Mouse (Mus musculus): ENCODE data around the gene Mmp14. TPM values are rescaled to one million over a fixed set of nuclear protein-coding genes. Genes with fewer than 3 reads are reported as not detected.
A peak's percentile ranks its signal among the peaks of the same experiment; 100 is the strongest.

Mmp14 gene
- total and polyA plus RNA-seq, 3 experiments: 11.2 to 26.5 (median 16.5) TPM

DNA sequence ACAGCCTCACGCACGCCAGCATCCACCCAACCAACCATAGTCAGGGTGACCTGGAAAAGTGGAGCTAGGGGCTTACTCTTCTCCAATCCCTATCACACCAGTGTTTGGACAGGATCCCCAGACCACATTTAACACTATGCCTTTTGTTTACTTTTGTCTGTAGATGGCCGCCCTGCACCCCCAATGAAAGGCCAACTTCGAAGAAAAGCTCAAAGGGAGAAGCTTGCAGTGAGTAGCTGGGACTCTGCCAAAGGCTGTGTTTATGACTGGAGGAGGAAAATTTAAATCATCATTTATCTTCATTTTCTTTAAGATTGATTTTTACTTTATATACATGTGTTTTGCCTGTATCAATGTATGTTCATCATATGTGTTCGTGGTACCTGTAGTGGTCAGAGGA is 3.0 kb upstream of the Mmp14 start:
- Histone ChIP-seq H3K4me3 (no peak overlapping the region), H3K27ac (no peak overlapping the region), H3K4me1 (ENCODE audit: control insufficient read depth, insufficient read depth, low read length) (peaks cover 10% of the 10 kb centered on the region), H3K36me3 (ENCODE audit: control insufficient read depth, insufficient read depth, low read length) (no peaks in the 10 kb centered on the region), H3K79me2 (replicated peaks; ENCODE audit: control insufficient read depth, insufficient read depth, low read length) (no peaks in the 10 kb centered on the region), H3K9ac (ENCODE audit: low read depth, low read length) (no peak overlapping the region), H3K27me3 (ENCODE audit: control insufficient read depth, insufficient read depth, low read length) (peaks cover 1% of the 10 kb centered on the region; the same call in 1 of the 2 replicates)
- DNase-seq: peak in 1 of 2 experiments; percentile 13
- WGBS: 88% methylated on average over 5 of the region's 5 CpGs
- TF ChIP-seq CTCF (IDR thresholded peaks at IDR 0.05): no peak
- no peak for TF ChIP-seq EP300 (IDR thresholded peaks at IDR 0.05; ENCODE audit: insufficient read depth, low read depth, low read length)
- TF ChIP-seq POLR2A (IDR thresholded peaks at IDR 0.05; ENCODE audit: insufficient read depth, low read depth, low read length): no peak
- intact Hi-C loops (cut with DNase I): loop anchor here (5.0 kb wide), 2 partner anchors 66 to 171 kb away; partner anchors contain the start of gene Oxa1l

DNA sequence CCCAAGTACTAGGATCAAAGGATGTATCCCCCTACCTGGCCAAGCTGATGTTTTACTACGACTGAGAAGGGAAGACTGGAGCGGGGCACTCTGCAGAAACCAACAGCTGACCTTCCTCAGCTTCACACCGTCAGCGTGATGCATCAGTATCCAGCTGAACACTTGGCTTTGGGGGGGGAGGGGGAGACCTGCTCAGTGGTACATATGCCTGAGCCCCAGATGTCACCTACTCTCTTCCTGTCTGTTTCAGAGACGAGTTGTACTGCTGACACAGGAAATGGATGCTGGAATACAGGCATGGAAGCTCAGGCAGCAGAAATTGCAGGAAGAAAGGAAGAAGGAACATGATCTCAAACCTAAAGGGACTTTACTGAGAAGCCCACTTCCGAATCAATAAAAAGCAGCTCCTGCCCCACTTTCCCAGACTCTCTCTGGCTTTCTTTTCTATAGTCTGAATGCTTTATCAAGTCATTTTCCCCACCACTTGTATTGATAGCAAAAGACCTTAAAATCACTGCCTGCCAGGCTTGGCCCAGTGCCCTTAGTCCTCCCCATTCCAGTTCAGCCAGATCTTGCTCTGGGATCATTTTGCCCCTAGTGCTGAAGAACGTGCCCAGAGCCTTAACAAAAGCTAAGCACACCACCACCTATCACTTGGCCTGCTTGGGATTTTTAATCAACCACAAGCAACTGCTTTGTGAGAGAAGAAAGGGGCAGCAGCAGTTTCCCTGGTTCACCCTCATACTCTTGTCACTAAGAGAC is 1.9 kb upstream of the Mmp14 start:
- 50% methylated on average over 7 of the region's 7 CpGs for WGBS
- H3K9ac ChIP-seq (ENCODE audit: low read depth, low read length): no peak overlapping the region
- TF ChIP-seq POLR2A (IDR thresholded peaks at IDR 0.05; ENCODE audit: insufficient read depth, low read depth, low read length): no peak
- no peak for TF ChIP-seq EP300 (IDR thresholded peaks at IDR 0.05; ENCODE audit: insufficient read depth, low read depth, low read length)
- no peak for TF ChIP-seq CTCF (IDR thresholded peaks at IDR 0.05)
- H3K79me2 ChIP-seq (replicated peaks; ENCODE audit: control insufficient read depth, insufficient read depth, low read length): no peaks in the 10 kb centered on the region
- no peak for DNase-seq
- H3K4me3 ChIP-seq: no peak overlapping the region
- H3K27me3 ChIP-seq (ENCODE audit: control insufficient read depth, insufficient read depth, low read length): peaks cover 1% of the 10 kb centered on the region; the same call in 1 of the 2 replicates
- H3K4me1 ChIP-seq (ENCODE audit: control insufficient read depth, insufficient read depth, low read length): peaks cover 11% of the 10 kb centered on the region
- intact Hi-C loops (cut with DNase I): loop anchor here (2.0 to 5.0 kb wide), 3 partner anchors 19 to 172 kb away; partner anchors contain the start of gene Oxa1l
- H3K27ac ChIP-seq: no peak overlapping the region
- no peaks in the 10 kb centered on the region for H3K36me3 ChIP-seq (ENCODE audit: control insufficient read depth, insufficient read depth, low read length)

DNA sequence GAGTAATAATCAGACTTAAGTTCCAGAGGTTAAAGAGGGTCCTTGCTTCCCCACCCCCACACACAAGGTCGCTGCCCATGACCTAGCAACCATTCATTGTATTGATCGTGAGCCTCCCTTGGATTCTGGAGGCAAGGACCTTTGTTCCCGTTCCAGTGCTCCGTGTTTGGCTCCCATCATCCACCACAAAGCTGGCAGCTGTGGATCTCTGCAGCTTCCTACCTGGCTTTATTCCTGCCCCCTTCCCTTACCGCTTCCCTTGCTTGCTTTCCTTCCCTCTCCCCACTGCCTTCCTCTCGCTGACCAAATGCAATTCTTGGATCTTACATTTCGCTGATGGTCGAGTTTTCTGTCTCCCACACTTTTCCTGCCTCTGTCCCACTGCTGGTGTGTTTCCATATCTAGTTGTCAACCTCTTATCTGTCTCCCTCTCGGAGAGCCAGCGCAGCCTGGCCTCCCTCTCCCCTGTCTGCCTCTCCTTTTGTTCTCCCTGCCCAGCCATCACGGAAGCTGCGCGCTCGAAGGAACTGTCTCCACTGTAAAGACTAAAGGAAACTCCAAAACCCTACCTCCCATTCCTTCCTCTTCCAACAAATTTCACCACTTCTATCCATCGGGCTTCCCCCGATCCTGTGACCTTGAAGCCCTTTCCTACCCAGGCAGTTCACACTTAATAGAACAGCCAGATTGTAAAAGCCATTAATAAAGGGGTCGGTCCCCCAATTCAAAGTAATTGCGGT is 836 bp upstream of the Mmp14 start:
- H3K4me1 ChIP-seq (ENCODE audit: control insufficient read depth, insufficient read depth, low read length): peaks cover 11% of the 10 kb centered on the region

DNA sequence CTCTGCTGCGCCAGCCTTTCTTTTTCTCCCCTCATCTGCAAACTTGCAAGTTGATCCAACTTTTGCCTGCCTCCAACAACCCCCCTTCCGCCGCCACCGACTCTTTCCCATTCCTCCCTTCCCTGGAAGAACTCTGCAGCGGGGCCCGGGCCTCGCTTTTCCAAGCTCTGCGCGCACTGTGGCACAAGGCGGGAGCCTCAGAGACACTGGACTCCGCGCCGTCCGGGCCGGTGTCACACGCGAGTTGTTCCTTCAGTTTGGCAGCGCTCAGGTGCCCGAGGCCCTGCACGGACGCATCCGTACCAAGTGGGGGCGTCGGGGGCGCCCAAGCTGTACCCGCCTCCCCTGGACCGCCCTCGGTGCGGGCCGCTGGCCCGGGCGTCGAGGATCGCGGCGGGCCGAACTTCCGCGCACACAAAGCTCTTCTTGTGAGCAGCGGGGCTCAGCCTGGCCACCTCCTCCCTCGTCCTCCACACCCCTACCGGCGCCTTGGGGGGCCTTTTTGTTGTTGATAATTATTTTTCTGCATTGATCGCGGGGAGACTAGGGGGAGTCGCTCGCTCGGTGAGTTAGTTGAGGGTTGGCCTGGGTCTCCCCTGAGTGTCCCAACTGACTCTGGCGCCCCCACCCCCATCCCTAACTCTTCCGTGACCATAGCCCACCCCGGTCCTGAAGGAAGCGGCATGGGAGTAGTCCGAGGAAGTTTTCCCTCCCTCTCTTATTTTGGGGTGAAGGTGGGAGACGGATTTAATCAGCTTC is 845 bp downstream of the Mmp14 start:
- Histone ChIP-seq H3K4me3 (peak overlapping the region; percentile 71), H3K4me1 (ENCODE audit: control insufficient read depth, insufficient read depth, low read length) (peaks cover 9% of the 10 kb centered on the region), H3K27ac (peak overlapping the region; percentile 81), H3K27me3 (ENCODE audit: control insufficient read depth, insufficient read depth, low read length) (peaks cover 1% of the 10 kb centered on the region; the same call in 1 of the 2 replicates), H3K36me3 (ENCODE audit: control insufficient read depth, insufficient read depth, low read length) (no peaks in the 10 kb centered on the region), H3K79me2 (replicated peaks; ENCODE audit: control insufficient read depth, insufficient read depth, low read length) (no peaks in the 10 kb centered on the region), H3K9ac (ENCODE audit: low read depth, low read length) (peak overlapping the region; percentile 87)
- intact Hi-C loops (cut with DNase I): no loop called here
- DNase-seq: peak; percentile 49 to 67
- no peak for TF ChIP-seq EP300 (IDR thresholded peaks at IDR 0.05; ENCODE audit: insufficient read depth, low read depth, low read length)
- TF ChIP-seq CTCF (IDR thresholded peaks at IDR 0.05): peak; percentile 35
- TF ChIP-seq POLR2A (IDR thresholded peaks at IDR 0.05; ENCODE audit: insufficient read depth, low read depth, low read length): no peak
- WGBS: 6% methylated on average over 54 of the region's 54 CpGs

More for the DNA sequence above, 836 bp upstream of the Mmp14 start:
- peak in 1 of 2 experiments; percentile 25 for DNase-seq
- Histone ChIP-seq H3K4me3 (peak overlapping the region; percentile 71), H3K36me3 (ENCODE audit: control insufficient read depth, insufficient read depth, low read length) (no peaks in the 10 kb centered on the region), H3K79me2 (replicated peaks; ENCODE audit: control insufficient read depth, insufficient read depth, low read length) (no peaks in the 10 kb centered on the region), H3K27ac (peak overlapping the region; percentile 81), H3K9ac (ENCODE audit: low read depth, low read length) (peak overlapping the region; percentile 87), H3K27me3 (ENCODE audit: control insufficient read depth, insufficient read depth, low read length) (peaks cover 1% of the 10 kb centered on the region; the same call in 1 of the 2 replicates)
- intact Hi-C loops (cut with DNase I): loop anchor here (2.0 kb wide), 1 partner anchor 18 kb away; no protein-coding TSS in a partner anchor
- TF ChIP-seq POLR2A (IDR thresholded peaks at IDR 0.05; ENCODE audit: insufficient read depth, low read depth, low read length) (no peak), EP300 (IDR thresholded peaks at IDR 0.05; ENCODE audit: insufficient read depth, low read depth, low read length) (no peak), CTCF (IDR thresholded peaks at IDR 0.05) (no peak)
- 16% methylated on average over 18 of the region's 18 CpGs for WGBS

Measured in heart, adult 2 months (tissue).